Mouse (Mus musculus) lung, embryonic 14.5 days (tissue): ENCODE results near the gene Zcrb1. TPM values are rescaled to one million over a fixed set of nuclear protein-coding genes. Genes with fewer than 3 reads are reported as not detected.

Experiments used
- ATAC-seq: fragments of 200-750 bp; cut with Nextera tagmentation; 2 replicates; pipeline ENCODE4 v1.8.0; 2017; ENCODE audit warnings: mild to moderate bottlenecking, moderate TSS enrichment, moderate library complexity; ENCODE audit not compliant: insufficient read depth
- DNase-seq: peaks from one replicate; pipeline ENCODE4 v3.0.0-alpha.2; 2015
- H3K27ac ChIP-seq: fragments of 300-500 bp; sonication (generic); 2 replicates; pipeline ENCODE4 v1.5.1; 2014; ENCODE audit warnings: low read depth, mild to moderate bottlenecking, moderate library complexity
- H3K27me3 ChIP-seq: fragments of 300-500 bp; sonication (generic); 2 replicates; pipeline ENCODE4 v1.6.1; 2014; ENCODE audit warnings: low read length, control low read depth; ENCODE audit not compliant: insufficient read depth
- H3K36me3 ChIP-seq: fragments of 300-500 bp; sonication (generic); 2 replicates; pipeline ENCODE4 v1.6.1; 2014; ENCODE audit warnings: control low read depth; ENCODE audit not compliant: insufficient read depth
- H3K4me1 ChIP-seq: fragments of 300-500 bp; sonication (generic); 2 replicates; pipeline ENCODE4 v1.6.1; 2014; ENCODE audit warnings: antibody characterized with exemption, control low read depth; ENCODE audit not compliant: insufficient read depth
- H3K4me2 ChIP-seq: fragments of 300-500 bp; sonication (generic); 2 replicates; pipeline ENCODE4 v1.6.1; 2014; ENCODE audit warnings: mild to moderate bottlenecking
- H3K4me3 ChIP-seq: fragments of 300-500 bp; sonication (generic); 2 replicates; pipeline ENCODE4 v1.5.1; 2014; ENCODE audit warnings: low read depth, low read length
- H3K9ac ChIP-seq: fragments of 300-500 bp; sonication (generic); 2 replicates; pipeline ENCODE4 v1.6.1; 2014
- H3K9me3 ChIP-seq: fragments of 300-500 bp; sonication (generic); 2 replicates; pipeline ENCODE4 v1.6.1; 2016; ENCODE audit warnings: low read depth, low read length, control low read depth
- CTCF ChIP-seq: IDR thresholded peaks from 2 replicates; pipeline ENCODE4 v1.5.1; 2016; ENCODE audit warnings: antibody characterized with exemption, low read depth
- WGBS: fragments of 180-500 bp; shearing (Covaris S2); extraction: QIAGEN DNeasy Blood & Tissue Kit; methylation state at CpG from one replicate; pipeline ENCODE4 v1.1.7; 2014; 5-methylcytosine and 5-hydroxymethylcytosine counted together
- polyA plus RNA-seq: library from polyadenylated mRNA; unstranded; fragments of >200 nt; fragmentation: Nextera tagmentation; extraction: Ambion mirVana; gene quantifications from 2 replicates; pipeline ENCODE4 v1.2.1, GENCODE M21; 2014

Gene Zcrb1
- 115 and 123 TPM in 2 replicates for polyA plus RNA-seq

DNA sequence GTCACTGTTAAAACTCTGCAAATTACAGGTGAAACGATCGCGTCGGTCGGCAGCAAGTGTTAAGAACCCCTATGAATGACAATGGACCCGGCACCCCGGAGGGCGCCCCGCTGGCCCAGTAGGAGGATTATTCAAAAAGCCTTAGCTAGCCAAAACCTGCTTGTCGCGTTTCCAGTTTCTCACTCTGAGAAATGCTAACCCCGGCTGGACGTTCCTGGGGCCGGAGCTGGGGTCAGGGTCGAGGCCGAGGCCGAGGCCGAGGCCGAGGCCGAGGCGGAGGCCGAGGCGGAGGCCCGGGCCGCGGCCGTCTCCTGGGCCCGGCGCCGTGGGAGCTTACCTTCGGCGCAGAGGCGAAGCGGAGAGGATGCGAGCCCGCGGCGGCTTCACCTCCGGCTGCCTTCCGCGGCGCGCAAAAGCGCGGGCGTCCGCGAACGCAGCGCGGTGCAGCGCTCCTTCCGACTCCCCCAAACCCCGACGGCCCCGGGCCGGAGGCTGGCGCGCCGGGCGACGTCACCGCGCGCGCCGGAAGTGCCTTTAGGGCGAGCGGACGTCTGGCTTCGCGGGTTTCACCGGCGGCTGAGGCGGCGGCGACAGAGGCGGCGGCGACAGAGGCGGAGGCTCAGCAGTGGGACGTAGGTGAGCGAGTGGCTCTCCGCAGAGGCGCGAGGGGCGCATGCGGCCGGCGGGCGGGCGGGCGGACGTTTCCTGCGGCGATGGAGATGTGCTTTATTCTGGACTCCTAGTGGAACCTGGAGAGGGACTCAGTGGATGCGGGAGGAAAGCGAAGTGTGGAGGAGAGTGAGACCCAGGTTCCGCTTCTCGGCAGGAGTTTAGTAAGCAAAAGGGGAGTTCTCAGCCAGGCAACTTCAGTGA, at the start of gene Zcrb1, which contains the start of gene Pphln1:
Zcrb1 (minus strand) TSS at position 509 of the 873 bp plus-strand sequence.
Pphln1 (plus strand) TSS at position 525 of the 873 bp plus-strand sequence.
- TF ChIP-seq CTCF, result no peak
- peak; percentile 95 for ATAC-seq
- under 1% methylated on average over 100 of the region's 100 CpGs for WGBS

DNA sequence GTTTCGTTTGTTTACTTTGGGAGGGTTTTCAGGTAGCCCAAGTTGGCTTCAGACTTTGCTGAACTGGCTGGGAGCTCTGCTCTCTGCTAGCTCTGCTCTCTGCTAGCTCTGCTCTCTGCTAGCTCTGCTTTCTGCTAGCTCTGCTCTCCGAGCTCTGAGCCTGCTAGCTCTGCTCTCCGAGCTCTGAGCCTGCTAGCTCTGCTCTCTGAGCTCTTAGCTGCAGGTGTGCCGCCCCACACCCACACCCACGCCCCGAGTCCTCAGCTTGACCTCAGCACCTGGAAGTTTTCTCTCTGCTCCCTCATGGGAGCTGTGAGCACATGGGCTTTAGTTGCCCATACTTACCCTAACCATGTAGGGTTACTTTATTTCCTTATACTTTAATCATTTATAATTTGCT, 45.5 kb upstream of the Zcrb1 start:
- no peaks in the 10 kb centered on the region for H3K27me3 ChIP-seq
- H3K9me3 ChIP-seq, result no peaks in the 10 kb centered on the region
- peaks cover 33% of the 10 kb centered on the region for H3K36me3 ChIP-seq
- no peak for TF ChIP-seq CTCF
- 84% methylated on average over 6 of the region's 6 CpGs for WGBS
- ATAC-seq (no peak), DNase-seq (no peak)
- H3K4me2 ChIP-seq, result no peak overlapping the region
- no peak overlapping the region for H3K4me3 ChIP-seq
- no peaks in the 10 kb centered on the region for H3K4me1 ChIP-seq
- no peak overlapping the region for H3K9ac ChIP-seq
- H3K27ac ChIP-seq, result no peak overlapping the region

More for the DNA sequence above, at the start of gene Zcrb1, which contains the start of gene Pphln1:
- Histone ChIP-seq H3K27me3 (no peaks in the 10 kb centered on the region), H3K4me1 (peaks cover 13% of the 10 kb centered on the region), H3K4me3 (peak within 1 kb of the TSS; percentile 97), H3K9me3 (no peaks in the 10 kb centered on the region), H3K36me3 (peaks cover 26% of the 10 kb centered on the region), H3K27ac (peak within 1 kb of the TSS; percentile 89), H3K4me2 (peak within 1 kb of the TSS; percentile 84), H3K9ac (peak within 1 kb of the TSS; percentile 96)
- DNase-seq, result peak; percentile 94

DNA sequence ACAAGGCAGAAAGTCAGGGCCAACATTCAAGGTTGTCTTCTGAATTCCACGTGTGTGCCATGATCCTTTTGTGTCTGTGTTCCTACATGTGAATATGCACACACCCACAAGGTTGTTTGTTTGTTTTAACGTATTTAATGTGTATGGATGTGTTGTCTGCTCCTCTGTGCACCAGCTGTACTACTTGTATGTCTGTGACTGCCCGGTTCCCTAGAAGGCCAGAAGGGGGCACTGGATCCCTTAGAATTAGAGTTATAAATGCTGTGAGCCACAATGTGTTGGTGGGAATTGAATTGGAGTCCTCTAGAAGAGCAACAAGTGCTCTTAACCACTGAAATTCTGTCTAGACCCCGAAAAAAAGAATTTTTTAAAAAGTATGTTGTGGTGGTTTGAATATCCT, 44.1 kb upstream of the Zcrb1 start:
- Histone ChIP-seq H3K27ac (no peak overlapping the region), H3K4me3 (no peak overlapping the region), H3K9ac (no peak overlapping the region), H3K36me3 (peaks cover 39% of the 10 kb centered on the region), H3K9me3 (no peaks in the 10 kb centered on the region), H3K27me3 (no peaks in the 10 kb centered on the region), H3K4me2 (no peak overlapping the region), H3K4me1 (no peaks in the 10 kb centered on the region)
- peak; percentile 28; the same call in 1 of the 2 replicates for TF ChIP-seq CTCF
- ATAC-seq (no peak), DNase-seq (peak; percentile 27)
- WGBS, result 91% methylated on average over 4 of the region's 4 CpGs

DNA sequence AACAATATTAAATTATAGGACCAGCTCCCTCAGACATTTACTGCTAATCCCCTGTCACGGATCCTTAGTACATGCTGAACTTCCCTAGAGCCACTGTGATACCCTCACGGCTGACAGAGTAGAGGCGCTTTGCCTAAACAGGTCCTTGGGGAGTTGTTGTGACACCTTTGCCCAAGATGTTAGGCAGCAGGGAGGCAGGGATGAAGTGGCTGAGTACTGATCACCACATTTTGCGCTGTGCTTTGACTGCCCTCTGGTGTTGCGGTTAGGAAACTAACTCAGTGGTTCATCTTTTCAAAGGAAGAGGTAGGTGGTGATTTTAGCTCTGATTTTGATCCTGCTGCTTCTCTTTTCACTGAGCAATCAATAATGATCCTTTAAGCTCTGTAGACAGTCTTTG, 40.5 kb upstream of the Zcrb1 start:
- ATAC-seq, result no peak; the same call in 1 of the 2 replicates

DNA sequence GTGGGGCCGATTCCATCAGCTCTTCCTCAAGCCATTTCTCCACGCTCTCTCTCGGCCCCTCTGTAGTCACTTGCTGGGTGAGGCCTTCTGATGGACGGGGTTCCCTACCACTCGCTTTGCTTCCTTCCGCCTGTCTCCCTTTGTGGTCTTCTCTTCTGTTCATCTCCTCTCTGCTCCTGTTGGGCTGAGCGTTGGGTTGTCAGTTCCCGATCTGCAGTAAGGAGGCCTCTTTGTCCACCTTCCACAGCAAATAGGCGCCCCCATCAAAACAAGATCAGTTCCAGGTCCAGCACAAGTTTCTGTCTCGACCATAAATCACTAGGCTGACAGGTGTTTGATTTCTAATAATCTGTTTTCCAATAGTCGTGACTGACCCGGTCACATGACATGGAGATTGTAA, 37.9 kb upstream of the Zcrb1 start:
- no peak for ATAC-seq
- TF ChIP-seq CTCF, result no peak
- Histone ChIP-seq H3K4me2 (no peak overlapping the region), H3K27me3 (no peaks in the 10 kb centered on the region), H3K4me1 (no peaks in the 10 kb centered on the region), H3K4me3 (no peak overlapping the region), H3K27ac (no peak overlapping the region), H3K36me3 (peaks cover 17% of the 10 kb centered on the region), H3K9ac (no peak overlapping the region), H3K9me3 (no peaks in the 10 kb centered on the region)
- no peak for DNase-seq
- WGBS, result 79% methylated on average over 12 of the region's 12 CpGs

More for the DNA sequence above, 40.5 kb upstream of the Zcrb1 start:
- no peaks in the 10 kb centered on the region for H3K9me3 ChIP-seq
- peak; percentile 80 for DNase-seq
- H3K36me3 ChIP-seq, result peaks cover 39% of the 10 kb centered on the region
- no peak overlapping the region for H3K4me3 ChIP-seq
- H3K27me3 ChIP-seq, result no peaks in the 10 kb centered on the region
- 42% methylated on average over 5 of the region's 5 CpGs for WGBS
- H3K4me2 ChIP-seq, result no peak overlapping the region
- H3K4me1 ChIP-seq, result no peaks in the 10 kb centered on the region
- no peak overlapping the region for H3K9ac ChIP-seq
- no peak overlapping the region for H3K27ac ChIP-seq
- peak; percentile 85 for TF ChIP-seq CTCF

DNA sequence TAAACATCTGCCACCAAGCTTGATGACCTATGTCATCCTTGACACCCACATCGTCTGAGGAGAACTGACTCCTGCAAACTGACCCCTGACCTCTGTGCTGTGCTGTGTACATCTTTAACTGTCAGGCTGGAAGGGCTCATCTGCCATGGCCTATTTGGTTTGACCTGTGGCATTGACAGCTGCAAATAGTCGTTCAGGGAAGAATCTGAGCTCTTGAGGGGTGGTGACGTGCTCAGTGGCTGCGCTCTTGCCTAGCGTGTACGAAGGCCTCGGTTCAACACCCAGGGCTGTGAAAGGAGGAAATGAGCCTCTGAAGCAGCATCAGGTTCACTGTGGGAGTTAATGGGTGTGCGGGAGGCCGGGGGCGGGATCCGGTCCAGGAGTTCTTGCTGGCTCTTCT, 35.7 kb upstream of the Zcrb1 start:
- H3K4me1 ChIP-seq, result no peaks in the 10 kb centered on the region
- H3K36me3 ChIP-seq, result peaks cover 19% of the 10 kb centered on the region
- no peaks in the 10 kb centered on the region for H3K27me3 ChIP-seq
- no peak overlapping the region for H3K9ac ChIP-seq
- no peak for TF ChIP-seq CTCF
- WGBS, result 35% methylated on average over 11 of the region's 11 CpGs
- DNase-seq (peak; percentile 35), ATAC-seq (peak; percentile 75)
- no peak overlapping the region for H3K4me2 ChIP-seq
- H3K4me3 ChIP-seq, result no peak overlapping the region
- H3K27ac ChIP-seq, result no peak overlapping the region; the same call in 1 of the 2 replicates
- H3K9me3 ChIP-seq, result no peaks in the 10 kb centered on the region

DNA sequence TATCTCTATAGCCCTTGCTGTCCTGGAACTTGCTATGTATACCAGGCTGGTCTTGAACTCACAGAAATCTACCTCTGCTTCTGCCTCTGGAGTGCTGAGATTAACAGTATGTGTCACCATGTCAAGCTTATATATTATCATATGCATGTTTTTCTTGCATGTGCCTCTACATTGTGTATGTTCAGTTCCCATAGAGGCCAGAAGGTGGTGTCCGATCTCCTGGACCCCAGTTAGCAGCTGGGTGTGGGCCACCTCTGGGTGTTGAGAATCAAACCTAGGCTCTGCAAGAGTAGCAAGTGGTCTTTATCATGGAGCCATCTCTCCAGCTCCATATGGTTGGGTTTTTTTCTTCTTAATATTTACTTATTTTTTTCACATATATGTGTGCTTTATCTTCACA, 24.4 kb upstream of the Zcrb1 start:
- Histone ChIP-seq H3K4me2 (no peak overlapping the region), H3K27ac (no peak overlapping the region), H3K9ac (no peak overlapping the region), H3K36me3 (peaks cover 29% of the 10 kb centered on the region), H3K4me3 (no peak overlapping the region), H3K27me3 (no peaks in the 10 kb centered on the region), H3K4me1 (no peaks in the 10 kb centered on the region), H3K9me3 (no peaks in the 10 kb centered on the region)
- no peak for TF ChIP-seq CTCF
- ATAC-seq (no peak), DNase-seq (no peak)
- WGBS, result 89% methylated on average over 1 of the region's 1 CpGs
